Mouse (Mus musculus): ENCODE data around the gene Mup5.

GRCm38 (mm10) chr4:61829211-61829610, 5.8 kb downstream of the Mup5 start:
- TF ChIP-seq POLR2A (IDR thresholded peaks at IDR 0.05; ENCODE audit: insufficient read depth, low read depth, low read length) (no peak), CTCF (IDR thresholded peaks at IDR 0.05; ENCODE audit: insufficient read depth, low read depth, low read length) (no peak)

Measured in olfactory bulb, adult 2 months (tissue).